Mouse (Mus musculus): Measurements from ENCODE around the gene Ruvbl1.

The Ruvbl1 gene

DNA sequence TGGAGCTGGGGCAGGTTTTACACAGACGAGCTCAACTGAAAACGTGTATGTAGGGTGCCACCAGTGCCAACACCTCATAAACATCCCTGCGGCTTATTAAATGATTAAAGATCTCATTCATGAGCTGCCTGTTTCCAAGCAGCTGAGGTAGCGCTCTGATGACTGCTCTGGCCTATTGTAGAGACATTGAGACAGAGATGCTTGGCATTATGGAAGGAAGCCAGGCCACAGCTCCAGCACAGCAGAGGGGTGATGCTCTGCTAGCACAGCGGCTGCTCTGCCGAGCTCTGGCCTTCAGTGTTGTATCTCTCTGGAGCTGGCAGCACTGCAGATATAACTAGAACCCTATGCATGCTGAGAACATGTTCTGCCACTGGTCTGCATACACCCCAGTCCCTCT is 28.5 kb downstream of the Ruvbl1 start:
- DNase-seq (ENCODE audit: low spot score), result no peak

DNA sequence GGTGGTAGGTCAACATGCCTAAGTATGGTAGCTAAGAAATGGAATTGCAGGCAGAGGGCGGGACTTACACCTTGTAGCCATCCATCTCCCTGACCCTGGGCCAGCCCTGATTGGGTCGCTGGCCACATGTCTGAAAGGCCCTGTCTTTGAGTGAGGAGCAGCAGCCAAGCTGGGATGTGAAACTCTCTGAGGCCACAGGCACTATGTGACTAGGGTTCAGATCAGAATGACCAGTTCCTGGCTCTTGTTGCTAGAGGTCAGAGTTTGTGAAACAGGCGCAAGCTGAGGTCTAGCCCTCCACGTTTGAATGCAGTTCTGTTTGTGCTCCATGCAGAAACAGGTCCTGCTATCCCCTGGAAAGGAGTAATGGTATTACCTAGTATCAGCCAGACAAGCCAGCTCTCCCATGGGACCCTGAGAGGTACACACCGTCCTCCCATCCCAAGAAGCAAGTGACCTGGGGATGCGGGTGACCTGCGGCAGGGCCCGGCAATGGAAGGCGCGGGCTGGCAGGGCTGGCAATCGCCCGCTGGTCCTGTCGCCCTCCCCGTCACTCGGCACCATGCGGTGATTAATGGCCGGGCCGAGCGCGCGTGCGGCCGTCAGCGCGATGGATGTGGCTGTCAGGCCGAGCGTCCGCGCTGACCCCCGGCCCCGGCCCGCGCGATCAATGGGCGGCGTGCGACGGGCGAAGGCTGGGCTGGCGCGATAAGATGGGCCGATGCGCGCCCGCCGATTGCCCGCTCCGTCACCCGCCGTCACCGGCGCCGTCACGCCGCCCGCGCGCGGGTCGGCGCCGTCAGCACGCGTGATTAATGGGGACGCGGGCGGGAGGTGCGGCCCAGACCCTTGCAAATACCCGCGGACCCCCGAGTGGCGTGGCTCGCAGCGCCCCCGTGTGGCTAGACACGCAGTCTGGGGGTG is 34.5 kb downstream of the Ruvbl1 start:
- peak; percentile 63 for DNase-seq (ENCODE audit: low spot score)

DNA sequence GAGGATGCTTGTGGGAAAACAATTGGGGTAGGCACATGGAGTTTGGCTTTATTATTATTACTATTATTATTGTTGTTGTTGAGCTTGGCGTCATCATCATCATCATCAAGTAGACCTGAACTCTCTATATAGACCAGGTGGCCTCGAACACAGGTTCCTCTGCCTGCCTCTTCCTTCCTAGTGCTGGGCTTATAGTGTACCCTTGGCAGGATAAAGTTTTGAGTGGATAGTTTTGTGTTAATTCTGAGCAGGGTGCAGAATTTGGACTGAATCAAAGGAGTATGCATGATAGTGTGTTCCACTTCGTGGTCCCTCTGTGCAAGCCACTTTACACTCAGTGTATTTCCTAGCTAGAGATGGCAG is 35.2 kb downstream of the Ruvbl1 start:
- no peak for DNase-seq (ENCODE audit: low spot score)

DNA sequence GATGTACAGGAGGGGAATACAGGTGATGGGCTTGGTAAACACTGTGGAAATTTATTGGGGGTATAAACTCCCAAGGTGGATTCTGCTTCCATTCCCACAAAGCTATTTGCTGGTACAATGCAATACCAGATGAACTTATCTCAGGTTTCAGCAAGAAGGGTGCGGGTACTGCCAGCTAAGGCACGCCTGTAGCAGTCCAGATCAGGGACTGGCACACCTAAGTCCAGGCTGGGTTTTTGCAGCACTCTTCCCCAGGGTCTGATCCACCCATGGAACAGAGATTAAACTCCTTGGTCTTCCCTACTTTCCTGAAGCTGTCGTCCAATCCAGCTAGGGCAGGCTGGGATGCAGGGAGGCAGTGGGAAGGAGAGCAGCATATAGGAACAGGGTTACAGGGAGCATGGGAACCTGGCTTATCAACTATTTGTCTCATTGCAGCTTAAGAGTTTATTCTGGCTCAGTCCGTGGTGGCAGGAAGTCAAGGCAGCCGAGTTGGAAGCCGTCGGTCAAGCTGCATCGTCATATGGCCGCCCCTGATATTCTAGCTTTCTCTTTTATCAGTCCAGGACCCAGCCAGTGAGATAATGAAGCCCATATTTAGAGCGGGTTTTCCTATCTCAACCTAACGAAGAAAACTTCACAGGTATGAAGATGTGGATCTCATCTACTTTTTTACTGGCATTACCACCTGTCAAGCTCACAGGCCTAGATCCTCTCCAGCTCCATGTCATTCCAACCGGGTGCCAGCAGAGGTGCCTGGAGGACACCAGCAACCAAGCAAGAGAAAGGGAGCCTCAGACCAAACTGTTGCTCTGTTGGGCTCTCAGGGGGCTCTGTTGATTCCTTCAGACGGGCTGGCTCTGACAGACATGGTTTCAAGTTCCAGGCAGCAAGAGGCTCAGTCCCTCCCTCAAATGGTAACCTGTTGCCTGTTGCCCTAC is 37.1 kb downstream of the Ruvbl1 start:
- peak; percentile 45 for DNase-seq (ENCODE audit: low spot score)

DNA sequence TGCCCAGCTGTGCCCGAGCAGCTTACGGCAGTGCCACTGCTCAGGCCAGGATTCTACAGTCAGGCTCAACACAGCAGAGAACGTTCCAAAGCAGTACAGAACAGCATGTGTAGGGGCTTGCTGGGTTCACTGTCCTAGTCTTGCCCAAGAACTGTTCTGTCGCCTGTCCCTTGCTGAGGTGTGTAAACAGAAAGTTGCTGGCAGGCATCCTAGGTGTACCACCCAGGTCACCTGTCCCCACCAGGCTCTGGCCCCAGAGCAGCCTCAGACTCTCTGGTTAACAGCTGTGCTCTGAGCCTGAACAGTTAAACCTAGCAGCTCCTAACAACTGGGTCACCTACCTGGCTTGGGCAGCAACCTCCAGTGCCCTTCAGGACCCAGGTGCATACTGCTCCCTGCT is 37.8 kb downstream of the Ruvbl1 start:
- no peak for DNase-seq (ENCODE audit: low spot score)

DNA sequence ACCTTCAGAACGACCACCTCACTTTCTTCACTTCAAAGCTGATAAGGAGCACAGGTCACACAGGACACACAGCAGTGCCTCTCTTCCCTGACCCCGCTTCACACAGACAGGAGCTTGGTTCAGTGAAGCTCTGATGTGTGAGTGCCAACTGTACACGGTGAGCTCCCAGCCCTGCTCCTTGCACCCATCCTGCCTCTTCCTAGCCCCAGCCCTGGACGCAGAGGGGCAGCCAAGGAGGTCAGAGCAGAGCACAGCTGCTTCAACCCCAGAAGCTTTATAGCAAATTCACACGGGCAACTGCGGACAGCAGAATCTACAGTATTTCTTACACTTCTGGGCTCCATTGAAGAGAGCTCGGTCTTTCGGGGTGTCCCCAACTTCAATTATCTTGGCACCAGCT is 48.8 kb downstream of the Ruvbl1 start:
- no peak for DNase-seq (ENCODE audit: low spot score)

DNA sequence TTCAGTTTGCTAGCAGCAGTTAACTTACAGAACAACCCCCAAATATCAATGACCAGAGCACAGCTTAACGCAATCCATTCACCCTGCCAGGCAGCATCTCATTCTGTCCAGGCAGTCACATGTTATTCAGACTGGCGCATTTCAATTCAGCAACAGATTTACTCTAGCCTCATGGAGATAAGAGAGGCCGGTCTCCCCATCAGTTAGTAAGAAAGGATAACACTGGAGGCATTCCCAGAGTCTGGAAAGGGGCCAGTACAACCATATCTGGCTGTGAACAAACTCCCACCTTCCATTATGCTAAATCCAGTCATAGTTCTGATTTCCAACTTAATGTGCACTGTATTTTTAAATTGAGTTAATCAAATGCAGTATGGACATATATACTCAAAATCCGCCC is 49.3 kb downstream of the Ruvbl1 start:
- no peak for DNase-seq (ENCODE audit: low spot score)

DNA sequence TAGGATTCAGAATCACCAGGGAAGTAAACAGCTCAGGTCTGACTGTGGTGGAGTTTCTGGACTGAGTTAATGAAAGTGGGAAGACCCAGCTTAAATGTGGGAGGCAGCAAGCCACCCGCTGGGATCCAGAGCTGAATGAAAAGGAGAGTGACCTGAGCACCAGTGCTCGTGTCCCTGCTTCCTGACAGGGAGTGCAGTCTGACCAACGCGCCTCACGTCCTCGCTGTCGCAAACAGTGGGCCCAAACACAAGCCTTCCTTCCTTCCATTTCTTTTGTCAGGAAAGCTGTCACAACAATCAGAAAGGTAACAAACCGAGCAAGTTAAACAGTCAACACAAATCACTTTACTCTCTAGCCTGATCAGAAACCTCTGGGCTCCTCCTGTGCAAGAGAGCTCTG is 50.8 kb downstream of the Ruvbl1 start:
- no peak for DNase-seq (ENCODE audit: low spot score)

DNA sequence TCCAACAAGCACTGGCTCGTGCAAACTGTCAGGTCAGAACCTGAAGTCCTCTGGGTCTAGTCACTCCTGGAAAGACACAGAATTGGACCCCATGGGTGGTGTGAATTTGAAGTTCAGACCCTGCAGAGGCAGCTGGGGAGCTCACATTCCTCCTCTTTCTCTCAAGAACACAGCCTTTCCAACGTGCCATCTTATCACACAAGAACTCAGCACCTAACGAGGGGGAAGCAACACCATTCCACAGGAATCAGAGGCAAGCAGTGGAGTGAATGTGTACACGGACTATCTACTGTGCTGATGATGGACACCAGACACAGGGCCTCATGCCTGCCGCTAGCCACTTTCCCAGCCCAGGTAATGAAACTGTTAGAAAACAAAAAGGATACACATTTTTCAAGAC is 51.5 kb downstream of the Ruvbl1 start:
- DNase-seq (ENCODE audit: low spot score), result no peak

DNA sequence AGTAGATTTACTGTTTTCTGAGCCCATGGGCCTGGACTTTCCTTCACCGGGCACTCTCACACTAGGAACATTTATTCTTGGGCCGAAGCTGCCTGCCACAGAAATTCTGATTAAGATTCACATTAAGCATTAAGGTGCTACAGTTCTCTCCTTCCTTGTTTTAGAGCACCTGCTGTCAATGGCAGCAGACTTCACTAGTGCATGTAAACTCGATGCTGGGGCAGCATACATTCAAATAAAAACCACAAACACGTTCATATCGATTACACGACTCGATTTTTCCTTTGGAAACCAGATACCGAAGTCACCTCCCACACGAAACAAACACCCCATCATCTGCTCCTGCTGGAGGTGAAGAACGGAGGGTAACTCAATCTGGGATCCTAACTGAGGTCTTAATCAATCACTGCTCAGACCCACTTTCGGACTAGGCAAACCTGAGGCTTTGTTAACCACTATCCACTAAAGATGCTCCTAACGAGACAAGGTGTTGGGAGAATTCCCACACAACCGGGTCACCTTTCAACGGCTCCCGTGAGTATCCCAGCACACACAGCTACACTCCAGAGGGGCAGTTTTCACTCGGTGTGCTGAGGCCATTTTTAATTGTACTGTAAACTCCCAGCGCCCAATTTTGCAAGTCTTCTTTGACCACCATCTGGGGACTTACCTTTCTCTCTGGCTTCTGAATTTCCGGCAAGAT is 52.6 kb downstream of the Ruvbl1 start:
- no peak for DNase-seq (ENCODE audit: low spot score)

DNA sequence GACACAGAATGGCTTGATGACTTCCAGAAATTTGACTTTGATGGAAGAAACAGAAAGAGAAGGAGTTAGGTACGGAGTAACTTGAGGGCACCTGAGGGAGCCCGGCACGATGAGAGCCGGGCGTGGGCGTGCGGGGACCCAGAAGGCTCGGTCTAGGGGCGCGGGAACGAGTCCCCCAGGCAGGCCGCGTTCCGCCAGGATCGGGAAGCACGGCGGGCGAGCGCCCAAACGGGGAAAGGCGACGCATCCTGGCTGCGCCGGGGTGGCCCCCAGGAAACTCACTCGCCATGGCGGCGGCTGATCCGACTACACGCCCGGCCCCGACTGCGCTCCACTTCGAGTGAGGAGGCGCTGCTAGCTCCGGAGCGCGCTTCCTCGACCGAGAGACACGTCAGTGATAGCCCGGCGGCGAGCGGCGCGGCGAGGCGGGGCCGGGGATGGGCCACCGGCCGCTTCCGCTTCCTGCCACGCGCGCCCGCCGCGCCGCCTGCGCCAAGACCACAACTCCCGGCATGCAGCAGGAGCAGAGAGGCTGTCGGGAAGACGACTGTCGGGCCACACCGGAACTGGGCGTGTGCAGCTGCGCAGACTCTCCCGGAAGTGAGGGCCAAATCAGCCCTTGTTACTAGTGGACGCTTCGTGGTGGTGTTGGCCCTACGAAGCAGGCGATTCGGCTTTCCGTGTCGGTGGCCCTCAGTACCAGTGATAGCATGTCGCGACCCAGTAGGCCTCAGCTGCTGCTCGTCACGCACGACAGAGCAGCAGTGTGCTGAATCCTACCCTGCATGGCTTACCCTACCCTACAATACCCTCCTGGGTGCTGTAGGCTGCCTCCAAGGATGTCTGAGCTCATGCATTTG is 53.4 kb downstream of the Ruvbl1 start, which contains the start of gene Sec61a1:
Gene Sec61a1 (minus strand): TSS at position 502 of the 860 bp plus-strand sequence.
- peak; percentile 92 for DNase-seq (ENCODE audit: low spot score)

DNA sequence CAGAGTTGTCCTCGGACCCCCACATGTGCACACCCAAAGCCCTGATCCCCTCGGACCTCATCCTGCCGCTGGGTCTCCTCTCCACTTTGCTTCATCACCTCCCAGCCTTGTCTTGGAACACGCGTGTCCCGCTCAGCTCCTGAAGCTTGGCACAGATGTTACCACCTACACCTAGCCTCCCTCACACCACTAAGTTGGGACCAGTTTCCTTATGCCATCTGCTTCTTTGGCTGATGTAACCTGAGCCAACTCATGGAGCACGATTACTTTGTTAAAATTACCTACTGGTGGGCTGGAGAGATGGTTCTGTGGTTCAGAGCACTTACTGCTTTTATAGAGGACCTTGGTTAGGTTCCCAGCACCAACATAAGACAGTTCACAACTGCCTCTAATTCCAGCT is 56.6 kb downstream of the Ruvbl1 start:
- no peak for DNase-seq (ENCODE audit: low spot score)

DNA sequence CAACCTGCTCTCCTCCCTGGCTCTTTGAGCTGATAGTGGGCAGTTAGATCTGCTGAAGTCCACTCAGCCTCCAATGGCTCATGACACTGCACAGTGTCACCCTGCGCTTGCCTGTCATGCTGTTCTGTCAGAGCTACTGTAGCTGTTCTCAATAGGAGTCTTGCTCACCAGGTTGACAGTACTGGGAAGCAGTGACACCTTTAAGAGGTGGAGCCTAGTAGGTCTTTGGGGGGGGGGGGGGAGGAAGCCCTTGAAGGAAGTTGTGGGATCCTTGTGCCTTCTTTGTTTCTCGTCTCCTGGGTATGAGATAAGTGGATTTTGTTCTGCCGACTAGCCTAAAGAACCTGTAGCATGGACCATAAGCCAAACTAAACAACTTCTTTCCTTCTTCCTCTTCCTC is 57.4 kb downstream of the Ruvbl1 start:
- DNase-seq (ENCODE audit: low spot score), result no peak

DNA sequence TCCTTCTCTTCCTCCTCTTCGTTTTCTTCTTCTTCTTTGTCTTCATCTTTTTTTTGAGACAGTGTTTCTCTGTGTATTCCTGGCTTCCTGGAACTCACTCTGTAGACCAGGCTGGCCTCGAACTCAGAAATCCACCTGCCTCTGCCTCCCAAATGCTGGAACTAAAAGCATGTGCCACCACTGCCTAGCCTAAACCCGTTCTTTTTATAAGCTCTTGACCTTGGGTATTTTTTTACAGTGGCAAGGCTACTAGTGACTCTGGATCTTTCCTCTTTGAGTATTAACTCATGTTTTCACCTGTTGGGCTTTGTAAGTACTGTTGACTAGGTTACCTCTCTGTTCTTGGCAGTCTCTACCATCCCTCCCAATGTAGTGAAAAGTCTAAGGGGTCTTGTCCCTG is 57.8 kb downstream of the Ruvbl1 start:
- DNase-seq (ENCODE audit: low spot score), result no peak

DNA sequence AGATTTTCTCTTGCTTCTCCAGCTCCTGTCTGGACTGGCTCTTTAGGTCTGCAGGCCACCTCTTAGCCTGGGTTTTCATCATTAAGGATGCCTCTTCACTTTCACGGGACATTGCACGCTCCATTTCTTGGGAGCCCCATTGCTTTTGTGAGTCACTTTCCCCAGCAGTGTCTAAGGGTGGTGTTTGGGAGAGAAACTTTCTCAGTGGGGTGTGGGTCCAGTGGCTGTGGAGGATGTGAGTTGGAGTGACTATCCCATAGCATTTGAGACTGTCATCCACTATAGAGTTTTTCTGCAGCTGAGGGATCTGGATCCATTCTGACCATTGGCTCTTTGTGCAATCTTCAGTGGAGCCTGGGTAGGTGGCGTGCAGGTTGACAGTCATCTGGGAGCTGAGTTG is 58.2 kb downstream of the Ruvbl1 start:
- DNase-seq (ENCODE audit: low spot score), result no peak

DNA sequence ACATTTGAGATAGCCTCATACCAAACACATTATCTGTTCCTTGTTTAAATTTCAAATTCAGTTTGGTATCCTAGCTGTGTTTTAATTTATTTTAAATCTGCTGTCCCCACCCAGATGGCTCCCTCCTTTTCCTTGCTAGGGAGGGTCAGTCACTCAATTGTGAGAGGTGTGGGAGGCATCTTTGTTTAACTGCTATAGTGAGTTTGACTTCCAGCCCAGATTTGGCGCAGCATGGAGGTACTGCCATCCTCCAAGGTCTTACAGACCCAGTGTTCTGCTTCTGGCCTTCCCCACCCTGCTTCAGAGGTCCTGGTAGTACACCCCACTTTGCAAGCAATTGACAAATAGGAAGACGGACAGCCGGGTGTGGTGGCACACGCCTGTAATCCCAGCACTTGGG is 58.8 kb downstream of the Ruvbl1 start:
- DNase-seq (ENCODE audit: low spot score), result no peak

DNA sequence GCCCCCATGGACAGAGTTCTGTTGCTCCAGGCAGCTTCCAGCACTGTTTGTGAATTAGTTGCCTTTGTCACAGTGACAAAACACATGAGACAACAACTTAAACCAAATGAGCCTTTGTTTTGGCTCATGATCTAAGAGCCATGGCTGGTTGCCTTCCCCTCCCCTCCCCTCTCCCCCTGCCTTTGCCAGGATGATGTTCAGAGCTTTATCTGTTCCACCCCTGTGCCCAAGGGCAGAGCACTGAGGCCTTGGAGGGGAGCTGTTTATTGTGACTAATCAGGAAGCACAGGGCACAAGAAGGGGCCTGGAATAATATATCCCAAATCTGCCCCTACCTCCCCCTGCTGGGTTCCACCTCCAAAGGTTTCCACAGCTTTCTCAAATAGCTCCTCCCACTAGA is 65.1 kb downstream of the Ruvbl1 start:
- DNase-seq (ENCODE audit: low spot score), result no peak

DNA sequence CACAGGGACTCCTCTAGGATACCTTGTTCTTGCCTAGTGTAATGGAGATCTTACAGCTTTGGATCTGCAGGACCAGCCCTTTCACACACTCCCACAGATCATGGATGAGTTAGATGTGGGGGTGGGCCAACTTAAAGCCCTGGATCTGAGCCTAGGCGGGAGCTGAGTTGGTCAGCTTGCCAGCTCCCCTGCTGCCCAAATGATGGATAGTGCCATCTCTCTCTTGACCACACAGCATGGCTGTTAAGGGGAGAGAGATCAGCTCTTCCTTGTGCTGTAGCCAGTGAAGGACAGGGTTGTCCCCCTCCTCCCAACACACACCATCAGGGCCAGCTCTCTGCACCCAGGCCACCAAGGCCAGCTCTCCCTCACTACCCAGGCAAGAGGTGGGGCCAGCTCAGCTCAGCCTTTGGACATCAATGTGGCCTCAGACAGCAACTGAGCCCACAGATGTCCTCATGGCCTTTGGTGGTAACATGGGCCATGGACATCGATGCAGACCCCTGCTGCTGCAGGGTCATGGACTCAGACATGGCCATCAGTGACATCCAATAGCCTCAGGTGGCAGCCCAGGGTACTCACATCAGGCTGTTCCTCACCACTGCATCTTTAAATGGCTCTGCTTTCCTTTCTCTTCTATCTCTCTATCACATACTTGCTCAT is 75.0 kb downstream of the Ruvbl1 start:
- no peak for DNase-seq (ENCODE audit: low spot score)

DNA sequence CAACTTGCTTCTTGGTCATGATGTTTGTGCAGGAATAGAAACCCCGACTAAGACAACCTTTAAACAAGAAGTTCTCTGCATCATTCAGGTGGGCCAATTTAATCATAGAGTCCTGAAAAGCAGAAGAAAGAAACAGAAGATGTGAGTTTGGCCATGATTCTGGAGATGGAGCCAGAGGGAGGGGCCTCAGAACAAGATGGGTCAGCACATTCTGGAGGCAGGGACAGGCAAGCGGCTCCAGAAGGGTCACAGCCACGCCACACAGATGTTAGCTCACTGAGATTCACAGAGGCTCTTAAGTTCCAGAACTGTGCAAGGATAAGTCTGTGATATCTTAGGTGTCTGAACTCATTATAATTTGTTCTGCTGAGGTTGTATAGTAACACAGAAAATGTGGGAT is 79.0 kb downstream of the Ruvbl1 start:
- DNase-seq (ENCODE audit: low spot score), result no peak

DNA sequence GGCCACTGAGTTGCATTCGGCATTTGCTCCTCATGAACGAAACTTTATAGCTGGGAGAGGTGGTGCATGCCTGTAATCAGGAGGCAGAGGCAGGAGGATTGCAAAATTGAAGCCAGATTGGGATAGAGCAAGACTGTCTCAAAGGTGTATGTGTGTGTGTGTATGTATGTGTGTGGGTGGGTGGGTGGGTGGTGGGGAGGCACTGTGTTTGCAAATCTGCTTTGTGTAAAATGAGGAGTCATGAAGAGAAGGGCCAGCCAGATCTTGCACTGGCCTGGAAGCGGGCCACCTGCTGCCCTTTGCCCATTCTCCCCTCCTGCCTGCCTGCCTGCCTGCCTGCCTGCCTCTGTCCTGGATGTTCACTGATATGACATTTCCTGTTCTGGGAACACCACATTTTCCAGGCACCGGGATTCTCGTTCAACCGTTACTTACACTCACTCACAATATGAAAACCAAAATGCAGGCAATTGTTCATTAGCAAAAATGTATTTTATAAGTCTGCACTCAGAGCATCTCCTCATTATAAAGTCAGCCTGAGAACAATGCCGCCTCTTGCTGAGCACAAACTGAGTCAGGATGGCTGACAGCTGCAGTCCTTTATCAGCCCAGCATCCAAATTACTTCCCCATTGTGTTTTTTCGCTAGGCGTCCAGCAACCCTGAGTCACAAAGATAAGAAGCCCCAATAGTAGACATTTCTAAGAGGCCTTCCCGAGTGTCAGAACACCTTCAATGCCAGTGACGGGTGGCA is 79.6 kb downstream of the Ruvbl1 start:
- DNase-seq (ENCODE audit: low spot score), result no peak
